Mouse (Mus musculus): ENCODE results near the gene Stk11ip.

Gene Stk11ip

DNA sequence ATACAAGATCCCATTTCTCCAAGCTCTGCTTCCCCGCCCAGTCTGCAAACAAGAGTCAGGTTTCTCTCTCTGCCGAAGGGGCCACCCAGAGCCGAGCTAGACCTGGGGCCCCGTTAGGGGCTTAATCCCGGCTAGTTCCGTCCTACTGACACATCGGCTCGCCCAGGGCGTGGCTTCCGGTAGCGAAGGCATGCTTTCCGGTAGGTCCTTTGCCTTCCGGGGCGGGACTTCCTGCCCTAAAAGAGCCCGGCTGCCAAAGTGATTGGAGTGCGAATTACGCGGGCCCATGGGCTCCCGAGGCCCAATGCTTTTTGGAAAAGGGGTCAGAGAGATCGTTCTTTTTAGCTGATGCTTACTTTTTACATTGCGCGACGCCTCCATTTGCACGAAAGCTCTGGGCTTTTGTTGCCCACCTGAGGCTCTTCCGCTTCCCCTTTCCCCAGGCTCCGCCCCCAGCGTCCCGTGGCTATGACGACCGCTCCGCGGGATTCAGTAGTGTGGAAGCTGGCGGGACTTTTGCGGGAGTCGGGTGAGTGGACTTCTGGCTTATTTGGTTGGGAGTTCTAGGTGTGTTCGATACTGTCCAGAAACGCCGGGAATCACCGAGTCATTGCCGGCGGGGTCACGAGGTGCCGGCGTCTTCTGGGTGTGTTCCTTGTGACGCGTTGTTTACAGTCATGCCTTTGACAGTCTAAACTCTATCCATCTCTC lies at the start of gene Stk11ip:
Stk11ip (plus strand) TSS at position 209 of the 711 bp plus-strand sequence.
- DNase-seq, result peak; percentile 95

DNA sequence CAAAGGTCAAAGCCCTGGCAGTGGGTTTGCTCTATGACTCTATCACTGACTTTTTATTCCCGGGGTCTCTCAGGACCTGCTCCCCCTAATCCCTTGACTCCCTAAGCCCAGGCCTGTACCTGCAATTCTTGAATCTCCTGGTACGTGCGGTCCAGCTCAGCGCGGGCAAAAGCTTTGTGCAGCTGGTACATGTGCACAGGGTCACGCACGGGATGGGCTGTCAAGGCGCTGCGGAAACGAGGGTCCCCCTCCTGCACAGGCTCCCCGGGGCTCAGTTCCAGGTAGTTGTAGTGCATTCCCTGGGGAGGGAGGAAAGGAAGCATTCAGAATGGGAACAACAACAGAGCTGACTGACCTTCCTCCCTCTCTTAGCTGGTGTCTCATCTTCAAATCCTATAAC lies 44.9 kb upstream of the Stk11ip start:
- DNase-seq, result no peak

DNA sequence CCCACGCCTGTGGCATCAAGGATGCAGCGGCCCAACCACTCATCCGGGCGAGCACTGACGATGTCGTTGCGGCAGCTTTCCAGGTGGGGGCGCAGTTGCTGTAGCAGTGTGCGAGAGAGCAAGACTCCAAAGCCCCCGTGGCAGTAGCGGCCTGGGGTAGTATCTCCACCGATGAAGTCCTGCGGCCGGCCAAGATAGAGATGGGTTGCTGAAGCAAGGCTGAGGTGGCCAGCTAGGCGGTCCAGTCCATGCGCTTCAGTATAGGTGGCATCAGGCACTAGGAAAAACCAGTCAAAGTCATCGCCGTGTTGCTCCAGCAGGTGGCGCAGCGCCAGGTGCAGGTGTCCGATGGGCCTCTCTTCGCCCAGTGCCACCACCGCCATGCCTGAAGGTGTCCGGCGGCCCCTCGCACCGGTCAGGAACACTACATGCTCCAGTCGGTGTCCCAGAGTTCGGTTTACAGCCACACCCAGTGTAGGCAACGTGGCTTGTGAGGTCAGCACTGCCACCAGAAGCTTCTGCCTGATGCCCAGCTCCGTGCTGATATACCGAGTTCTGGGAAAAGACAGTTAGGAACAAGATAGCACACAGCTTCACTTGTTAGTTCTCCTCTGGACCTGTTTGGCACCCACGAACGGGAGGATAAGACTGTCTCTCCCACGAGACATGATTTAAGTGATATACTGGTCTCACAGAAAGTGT lies 43.9 kb upstream of the Stk11ip start:
- DNase-seq, result peak; percentile 90

DNA sequence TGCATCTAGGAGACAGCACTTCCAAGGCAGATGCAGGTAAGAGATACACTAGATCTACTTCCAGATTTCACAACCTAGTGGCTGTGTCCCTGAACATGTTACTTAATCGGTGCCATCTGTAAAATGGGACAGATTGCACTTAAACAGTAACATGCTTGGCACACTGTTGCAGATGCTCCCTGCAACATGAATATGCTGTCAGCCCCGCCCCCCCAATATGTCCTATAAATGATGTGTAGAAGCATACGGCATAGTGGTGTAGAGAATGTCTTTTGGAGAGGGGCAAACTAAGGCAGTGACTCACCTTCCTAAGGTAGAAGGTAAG lies 43.4 kb upstream of the Stk11ip start:
- no peak for DNase-seq

DNA sequence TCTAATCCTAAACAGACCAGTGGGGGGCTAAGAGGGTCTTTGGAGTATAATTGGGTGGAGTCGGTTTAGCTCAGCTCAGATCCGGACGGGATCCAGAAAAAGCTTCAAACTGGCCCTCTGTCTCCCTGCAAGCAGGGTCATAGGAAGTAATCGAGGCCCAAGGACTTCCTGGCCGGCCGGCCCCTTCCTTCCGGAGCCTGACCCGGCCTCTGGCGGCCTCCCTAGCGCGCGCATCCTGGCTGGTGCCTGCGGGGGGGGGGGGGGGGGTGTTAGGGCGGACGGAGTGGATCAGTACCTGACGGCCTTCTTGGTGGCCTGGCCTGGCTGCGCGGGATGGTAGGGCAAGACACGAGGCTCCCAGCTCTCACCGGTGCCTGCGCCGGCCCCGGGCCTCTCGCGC lies 42.8 kb upstream of the Stk11ip start:
- peak; percentile 54 for DNase-seq

DNA sequence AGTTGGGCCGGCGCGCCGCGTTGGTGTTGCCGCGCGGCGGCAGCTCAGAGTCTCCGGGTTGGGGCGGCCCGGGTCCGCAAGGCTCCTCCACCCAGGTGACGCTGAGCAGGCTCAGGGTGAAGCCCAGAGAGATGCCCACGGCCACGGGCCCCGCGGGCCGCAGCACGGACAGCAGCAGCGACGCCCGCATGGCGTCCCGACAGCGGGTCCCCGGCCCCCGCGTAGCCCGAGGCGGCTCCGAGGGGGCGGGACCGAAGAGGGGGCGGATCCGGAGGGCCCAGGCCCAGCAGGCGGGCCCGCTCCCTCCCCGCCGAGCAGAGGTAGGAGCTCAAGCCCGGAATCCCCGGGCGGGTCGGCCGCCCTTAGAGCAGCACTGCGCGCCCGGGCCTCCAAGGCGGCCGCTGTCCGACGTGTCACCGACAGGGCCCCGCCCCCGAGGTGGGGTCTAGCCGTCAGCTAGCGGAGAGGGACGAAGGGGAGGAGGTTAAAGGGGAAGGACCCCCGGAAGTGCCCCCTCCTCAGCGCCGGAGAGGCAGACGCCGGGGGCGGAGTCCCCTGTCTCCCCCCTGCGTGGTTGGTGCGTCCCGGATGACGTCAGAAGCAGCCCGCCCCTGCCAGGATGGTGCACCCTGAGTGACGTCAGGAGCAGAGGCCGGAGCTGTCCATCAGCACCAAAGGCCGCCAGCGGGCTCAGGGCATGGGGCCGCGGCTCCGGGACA lies 42.3 kb upstream of the Stk11ip start, which contains the start of the genes Chpf and Tmem198:
Chpf (minus strand) TSS at position 392 of the 719 bp plus-strand sequence.
Tmem198 (plus strand) TSS at position 617 of the 719 bp plus-strand sequence.
- DNase-seq, result peak; percentile 98

DNA sequence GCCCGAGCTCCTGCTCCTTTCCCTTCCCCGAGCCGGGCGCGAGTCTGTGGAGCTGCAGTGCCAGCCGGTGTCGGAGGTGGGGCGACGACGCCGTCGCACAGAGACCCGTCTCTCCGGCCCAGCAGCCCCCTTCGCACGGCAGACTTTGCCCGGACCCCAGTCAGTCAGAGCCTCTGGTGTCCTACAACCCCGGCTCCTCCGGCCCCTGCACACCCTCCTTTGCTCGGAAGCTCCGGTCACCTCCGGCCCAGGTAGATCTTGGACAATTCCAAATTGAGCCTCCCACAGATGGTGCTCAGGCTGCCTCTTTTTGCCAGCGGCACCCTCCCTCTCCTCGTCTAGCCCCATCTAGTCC lies 41.7 kb upstream of the Stk11ip start:
- DNase-seq, result no peak

DNA sequence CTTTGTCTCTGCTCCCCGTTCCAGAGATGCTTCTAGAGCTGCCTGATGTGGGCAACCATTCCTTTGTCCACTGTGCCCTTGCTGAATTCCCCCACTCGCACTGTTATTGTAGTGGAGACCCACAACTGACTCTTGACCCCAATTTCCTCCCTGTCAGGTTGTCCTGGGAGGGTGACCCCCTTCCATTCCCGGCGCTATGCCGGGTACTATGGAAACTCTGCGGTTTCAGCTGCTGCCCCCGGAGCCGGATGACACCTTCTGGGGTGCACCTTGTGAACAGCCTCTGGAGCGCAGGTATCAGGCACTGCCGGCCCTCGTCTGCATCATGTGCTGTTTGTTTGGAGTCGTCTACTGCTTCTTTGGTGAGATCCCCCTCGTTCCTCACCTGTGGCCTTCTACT lies 41.3 kb upstream of the Stk11ip start:
- no peak for DNase-seq

DNA sequence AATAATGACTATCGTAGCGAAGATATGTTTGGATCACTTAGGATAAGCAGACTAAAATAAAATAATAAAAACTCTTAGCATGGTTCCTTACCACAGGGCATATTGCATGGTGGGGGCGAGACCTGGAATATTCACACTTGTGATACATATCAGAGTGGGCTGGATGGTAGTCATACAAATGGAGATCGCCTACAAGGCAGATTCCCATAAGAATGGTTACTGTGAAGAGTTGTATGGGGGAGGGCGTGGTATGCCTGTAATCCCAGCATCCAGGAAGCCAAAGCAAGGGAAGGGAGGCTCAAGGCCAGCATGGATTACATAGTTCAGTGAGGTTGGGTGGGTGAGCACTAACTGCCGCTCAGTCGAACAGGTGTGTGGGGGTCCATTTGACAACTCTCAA lies 40.6 kb upstream of the Stk11ip start:
- no peak for DNase-seq

DNA sequence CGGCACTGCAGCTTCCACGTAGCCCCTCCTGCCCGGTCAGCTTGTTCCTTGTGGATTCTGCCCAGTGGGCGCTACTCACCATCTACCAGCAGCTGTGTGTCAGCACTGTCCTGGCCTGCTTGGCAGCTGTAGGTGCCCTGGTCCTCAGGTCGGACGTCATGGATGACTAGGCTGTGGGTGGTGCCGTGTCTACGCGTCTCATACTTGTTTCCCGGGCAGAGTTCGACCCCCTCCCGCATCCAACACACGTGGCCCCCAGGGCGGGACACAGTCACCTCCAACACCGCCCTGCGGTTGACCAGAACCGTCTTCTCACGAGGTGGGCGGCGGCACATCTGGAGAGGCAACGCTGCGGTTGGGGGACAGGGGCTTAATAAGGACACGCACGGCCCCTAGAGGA lies 34.8 kb upstream of the Stk11ip start:
- DNase-seq, result peak; percentile 43

DNA sequence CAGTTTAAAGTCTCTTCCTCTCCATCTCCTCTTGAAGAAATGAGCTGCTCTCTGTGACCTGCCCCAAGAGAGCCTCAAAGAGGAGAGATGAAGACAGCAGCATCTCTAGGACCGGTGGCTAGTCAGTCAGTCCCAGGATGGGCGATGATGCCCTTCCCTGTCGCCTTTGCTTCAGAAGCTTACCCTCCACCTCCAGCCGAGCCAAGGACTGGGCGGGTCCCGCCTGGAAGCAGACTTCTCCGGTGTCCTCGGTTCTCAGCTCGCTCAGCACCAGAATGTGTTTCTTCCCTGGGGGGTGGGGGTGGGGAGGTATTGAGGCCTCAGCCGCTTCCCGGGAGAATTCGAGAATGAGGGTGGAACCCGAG lies 34.3 kb upstream of the Stk11ip start:
- no peak for DNase-seq

DNA sequence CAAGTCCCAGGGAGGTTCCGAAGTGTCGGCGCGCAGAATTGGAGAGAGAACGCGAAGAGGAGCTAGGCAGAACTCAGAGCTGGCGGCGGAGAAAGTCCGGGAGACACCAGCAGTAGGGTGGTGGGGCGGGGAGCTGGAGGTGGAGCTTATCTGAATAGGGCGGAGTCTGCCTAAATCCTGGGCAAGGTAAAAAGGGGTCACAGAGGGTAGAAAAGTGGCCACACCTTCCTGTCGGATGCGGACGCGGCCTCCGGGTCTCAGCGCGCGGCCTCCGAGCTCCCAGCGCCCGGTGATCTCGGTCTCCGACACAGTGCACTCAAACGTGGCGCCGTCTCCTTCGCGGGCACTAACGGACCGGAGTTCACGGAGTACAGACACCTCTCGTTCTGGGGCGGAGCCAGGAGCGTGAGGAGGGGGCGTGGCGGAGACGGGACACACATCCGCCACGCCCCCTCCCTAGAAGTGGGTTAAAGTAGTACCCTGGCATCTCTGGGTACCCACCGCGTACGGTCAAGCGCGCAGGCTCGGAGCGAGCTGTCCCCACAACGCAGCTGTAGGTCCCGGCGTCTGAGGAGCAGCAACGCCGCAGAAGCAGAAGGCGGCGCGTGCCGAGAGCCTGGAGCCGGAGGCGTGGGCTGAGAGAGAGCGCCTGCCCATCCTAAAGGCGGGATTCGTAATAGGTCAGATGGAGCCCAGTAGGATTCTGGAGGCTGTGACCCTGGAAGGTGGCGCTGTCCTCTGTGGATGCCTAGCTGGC lies 33.7 kb upstream of the Stk11ip start:
- DNase-seq, result peak; percentile 88

DNA sequence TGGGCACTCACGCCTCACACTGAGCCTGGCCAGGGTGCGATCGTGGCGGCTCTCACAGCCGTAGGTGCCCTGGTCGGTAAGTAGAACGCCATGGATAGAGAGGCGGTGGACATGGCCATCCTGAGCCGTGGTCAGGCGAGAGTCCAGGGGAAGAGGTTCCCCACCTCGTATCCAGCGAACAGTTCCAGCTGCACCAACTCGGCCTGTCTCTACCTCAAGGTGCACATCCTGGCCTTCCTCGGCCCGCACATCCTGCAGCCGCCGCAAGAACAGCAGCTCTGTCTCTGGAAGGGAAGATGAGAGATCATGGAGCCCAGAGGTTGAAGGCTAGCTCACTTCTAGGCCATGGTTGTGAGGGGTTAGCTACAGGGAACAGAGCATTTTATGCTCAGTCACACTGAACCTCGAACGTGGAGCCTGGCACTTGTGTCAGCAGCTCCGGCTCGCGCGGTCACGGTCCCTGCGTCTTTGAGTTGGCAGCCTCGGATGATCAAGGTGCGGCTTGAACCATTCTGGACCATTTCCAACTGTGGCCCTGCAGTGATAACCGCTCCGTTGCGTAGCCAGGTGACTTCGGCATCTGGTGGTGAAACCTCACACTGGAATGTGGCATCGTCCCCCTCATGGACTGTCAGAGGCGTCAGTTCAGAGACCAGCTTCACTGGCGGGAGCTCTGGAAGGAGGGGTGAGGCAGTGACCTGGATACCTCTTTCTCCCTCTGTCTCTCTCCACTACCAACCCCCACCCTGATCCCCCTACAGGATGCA lies 30.4 kb upstream of the Stk11ip start:
- no peak for DNase-seq

DNA sequence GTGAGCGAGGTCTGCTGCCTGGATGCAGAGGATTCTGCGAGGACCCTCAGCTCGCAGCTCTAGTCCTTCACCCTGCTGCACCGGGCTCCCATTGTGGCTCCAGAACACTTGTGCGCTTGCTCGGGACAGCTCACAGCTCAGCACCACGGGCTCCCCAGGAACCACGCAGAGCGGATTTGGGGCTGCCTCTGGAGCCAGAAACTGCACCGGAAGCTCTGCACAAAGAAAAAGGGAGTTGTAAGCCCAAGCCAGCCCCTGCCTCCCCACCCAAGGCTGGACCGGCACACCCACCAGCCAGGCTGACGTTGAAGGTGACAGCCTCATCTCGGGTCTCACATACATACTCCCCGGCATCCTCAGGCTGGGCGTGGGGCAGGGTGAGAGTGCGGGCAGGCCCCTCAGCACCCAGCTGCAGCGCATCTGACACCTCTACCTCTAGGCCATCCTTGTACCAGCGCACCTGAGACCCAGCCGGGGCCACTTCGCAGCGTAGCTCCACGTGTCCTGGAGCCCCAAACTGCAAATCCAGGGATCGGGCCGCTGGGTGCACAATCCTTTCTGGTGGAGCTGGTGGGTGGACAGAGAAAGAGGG lies 28.7 kb upstream of the Stk11ip start:
- DNase-seq, result no peak

DNA sequence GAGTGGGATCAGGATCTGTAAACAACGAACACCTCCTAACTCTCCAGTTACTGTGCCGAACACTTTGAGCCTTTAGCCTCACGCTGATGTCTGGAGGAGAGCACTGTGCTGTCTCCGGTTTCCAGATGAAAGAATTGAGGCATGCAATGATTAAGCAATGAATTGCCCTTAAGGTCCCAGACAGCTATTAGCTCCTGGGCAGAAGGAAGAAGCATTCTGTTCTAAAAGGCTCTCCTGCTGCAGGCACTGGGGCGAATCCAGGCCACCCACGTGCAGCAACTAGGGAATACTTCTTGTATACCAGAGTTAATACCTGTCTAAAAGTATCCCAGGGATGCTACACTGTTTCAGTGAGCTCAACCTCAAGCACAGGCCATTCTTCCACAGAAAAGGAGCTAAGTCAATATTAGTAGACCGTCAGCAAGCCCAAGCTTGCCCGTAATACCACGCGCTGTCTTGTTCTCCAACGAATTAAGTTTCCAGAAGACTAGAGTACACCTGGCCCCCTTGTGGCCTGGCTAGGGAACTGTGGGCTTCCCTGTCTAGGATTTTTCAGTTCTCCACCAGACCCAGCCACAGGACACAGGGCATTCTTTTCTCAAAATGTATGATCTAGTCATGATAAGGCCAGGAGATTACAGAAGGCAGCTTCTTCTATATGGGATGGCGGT lies 26.3 kb upstream of the Stk11ip start:
- DNase-seq, result peak; percentile 55

DNA sequence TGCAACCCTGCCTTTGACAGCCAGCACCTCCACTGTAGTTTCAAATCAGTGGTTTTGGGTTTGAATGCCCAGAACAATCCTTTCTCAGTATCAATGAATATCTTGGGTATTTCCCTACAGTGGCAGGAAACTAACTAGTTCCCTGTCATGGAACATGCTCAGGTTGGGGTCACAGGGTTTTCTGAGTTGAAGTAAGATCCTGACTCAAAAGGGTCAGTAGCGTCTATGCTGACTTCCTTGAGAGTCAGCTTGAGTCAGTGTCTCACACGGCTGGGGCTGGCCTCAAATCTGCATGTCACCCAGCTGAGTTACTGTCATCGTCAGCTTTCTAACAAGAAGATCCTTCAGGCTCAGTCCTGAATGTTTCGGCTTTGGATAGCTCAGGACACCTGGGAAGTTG lies 22.4 kb upstream of the Stk11ip start:
- no peak for DNase-seq

DNA sequence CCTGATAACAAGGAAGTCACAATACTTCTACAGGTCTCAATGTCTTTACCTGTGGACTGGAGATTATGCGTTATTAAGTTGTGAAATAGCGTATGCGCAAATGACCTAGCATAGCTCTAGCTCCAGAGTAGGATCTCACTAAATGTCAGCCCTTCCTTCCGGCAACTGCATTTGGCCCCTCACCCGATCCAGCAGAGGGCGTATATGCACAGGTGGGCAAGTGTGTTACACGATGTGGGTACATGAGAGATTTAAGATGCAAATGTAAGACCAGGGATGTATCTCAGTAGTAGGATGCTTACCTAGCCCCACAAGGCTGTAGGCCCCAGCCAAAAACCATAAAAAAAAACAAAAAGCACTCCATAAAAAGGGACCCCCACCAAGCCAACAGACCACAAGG lies 21.9 kb upstream of the Stk11ip start:
- no peak for DNase-seq

DNA sequence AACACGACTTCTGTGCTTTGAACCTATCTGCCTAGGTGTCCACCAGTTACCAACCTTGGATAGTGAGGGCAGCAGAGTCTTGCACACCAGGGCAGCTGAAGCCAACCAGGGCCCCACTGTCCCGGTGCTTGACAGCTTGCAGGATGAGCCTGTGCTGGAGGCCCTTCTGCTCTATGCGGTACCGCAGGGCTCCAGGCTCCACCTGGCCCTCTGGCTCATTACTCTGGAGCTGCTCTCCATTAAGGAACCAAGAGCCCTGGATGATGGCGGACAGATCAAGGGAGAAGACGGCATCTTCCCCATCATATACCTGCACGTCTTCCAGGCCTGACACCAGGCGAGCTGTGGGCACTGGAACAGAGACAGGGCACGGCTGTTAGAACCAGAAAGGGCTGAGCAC lies 19.4 kb upstream of the Stk11ip start:
- no peak for DNase-seq

DNA sequence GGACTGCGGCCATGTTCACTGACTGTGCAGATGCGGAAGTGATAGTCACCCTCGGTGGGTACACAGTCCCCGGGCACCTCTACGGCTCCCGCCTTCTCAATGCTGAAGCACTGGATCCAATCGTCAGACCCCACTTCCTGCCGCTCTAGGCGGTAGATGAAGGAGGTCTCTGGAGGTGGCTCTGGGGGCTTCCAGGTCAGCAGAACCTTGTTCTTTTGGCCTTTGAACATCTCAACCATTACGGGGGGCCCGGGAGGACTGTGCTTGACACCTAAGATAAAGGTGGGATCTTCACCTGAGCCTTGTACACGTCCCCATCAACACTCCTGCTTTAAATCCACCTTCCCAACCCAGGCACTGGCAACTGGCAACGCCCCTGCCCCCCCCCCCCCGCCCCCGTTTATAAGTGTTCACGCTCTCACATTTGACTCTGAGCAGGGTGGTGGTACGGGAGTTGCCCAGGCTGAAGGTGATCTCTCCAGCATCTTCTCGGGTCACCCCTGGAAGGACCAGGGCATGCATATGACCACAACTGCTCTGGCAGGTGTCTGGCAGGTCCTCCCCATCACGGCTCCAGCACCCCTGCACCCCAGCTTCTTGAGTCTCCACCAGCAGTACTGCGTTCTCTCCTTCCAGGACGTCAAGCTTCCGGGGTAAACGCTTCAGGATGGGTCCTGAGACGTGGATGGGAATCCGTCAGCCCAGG lies 18.2 kb upstream of the Stk11ip start:
- DNase-seq, result no peak

DNA sequence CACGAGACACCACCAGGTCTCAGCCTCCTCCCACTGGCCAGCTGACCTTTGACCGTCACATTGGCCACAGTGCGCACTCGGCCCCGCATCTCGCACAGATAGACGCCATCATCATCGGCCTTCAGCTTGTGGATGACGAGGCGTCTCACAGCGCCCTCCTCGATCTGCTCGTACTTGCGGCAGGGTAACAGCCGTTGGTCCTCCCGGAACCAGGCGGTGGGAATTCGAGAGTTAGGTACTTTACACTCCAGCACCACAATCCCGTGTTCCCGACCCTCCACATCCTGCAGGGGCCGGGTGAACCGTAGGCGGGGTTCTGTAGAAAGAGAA lies 17.7 kb upstream of the Stk11ip start:
- DNase-seq, result no peak
